Comparison of ENCODE assay signal across 16 mouse cellular contexts in the genomic region with DNA sequence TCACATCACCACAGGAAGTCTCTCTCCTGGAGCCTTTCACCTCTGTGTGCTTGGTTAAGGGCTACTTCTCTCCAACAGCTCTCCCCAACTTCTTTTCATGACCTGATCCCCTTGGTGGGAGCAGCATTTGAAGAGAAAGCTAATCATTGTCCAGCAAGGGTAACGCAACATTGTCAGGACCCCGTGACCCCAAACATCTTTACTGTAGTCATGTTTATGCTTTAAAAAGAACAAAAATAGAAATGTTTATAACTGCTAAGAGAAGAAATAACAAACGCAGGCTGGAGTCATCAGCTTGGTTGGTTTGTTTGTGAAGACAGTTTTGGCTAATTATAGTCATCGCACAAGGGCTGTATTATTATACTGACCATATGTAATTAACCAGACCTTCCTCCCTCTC.
"Had no signal": no experiment of that assay in that cellular context is flagged by ENCODE, and none has a peak within 500 bp of the region (broad histone marks: within the 10 kb centered on the region; RNA-seq: fewer than 3 reads in every experiment).

No protein-coding gene starts in this region.

- H3K9me3 ChIP-seq: liver, embryonic 12.5 days; midbrain, embryonic 10.5 days; midbrain, embryonic 12.5 days; neural tube, embryonic 13.5 days; neural tube, embryonic 15.5 days had no signal

- ATAC-seq: liver, embryonic 12.5 days; midbrain, embryonic 16.5 days had no signal

- H3K9ac ChIP-seq: liver, embryonic 12.5 days; liver, embryonic 14.5 days; midbrain, embryonic 12.5 days; neural tube, embryonic 13.5 days; neural tube, embryonic 15.5 days had no signal

- H3K27me3 ChIP-seq: liver, embryonic 12.5 days; midbrain, embryonic 12.5 days; neural tube, embryonic 13.5 days; neural tube, embryonic 15.5 days had no signal

- H3K4me1 ChIP-seq: liver, embryonic 12.5 days; midbrain, embryonic 10.5 days; midbrain, embryonic 12.5 days had no signal

- H3K4me2 ChIP-seq: liver, embryonic 12.5 days; midbrain, embryonic 12.5 days; neural tube, embryonic 13.5 days; neural tube, embryonic 15.5 days had no signal

- H3K27ac ChIP-seq: liver, embryonic 12.5 days; liver, embryonic 14.5 days; midbrain, embryonic 10.5 days; midbrain, embryonic 12.5 days; neural tube, embryonic 13.5 days; neural tube, embryonic 15.5 days had no signal

- H3K36me3 ChIP-seq: liver, embryonic 12.5 days; midbrain, embryonic 10.5 days; midbrain, embryonic 12.5 days; neural tube, embryonic 13.5 days; neural tube, embryonic 15.5 days had no signal

- H3K4me3 ChIP-seq: liver, embryonic 12.5 days; midbrain, embryonic 10.5 days; midbrain, embryonic 12.5 days; myocyte; neural tube, embryonic 13.5 days; neural tube, embryonic 15.5 days had no signal

- DNase-seq: midbrain, embryonic 14.5 days; right cerebral cortex, adult 18-20 months; right cerebral cortex, postnatal 25 days; right cerebral cortex, postnatal 4 days; spleen, adult 18-20 months; thymus, adult 18-20 months; thymus, postnatal 14 days; thymus, postnatal 36 days had no signal
